Mouse (Mus musculus) heart, embryonic 15.5 days (tissue): Measurements from ENCODE around the gene Narfl. TPM values are rescaled to one million over a fixed set of nuclear protein-coding genes. Genes with fewer than 3 reads are reported as not detected.

Experiments
- ATAC-seq: fragments of 200-750 bp; cut with Nextera tagmentation; replicated peaks from 2 replicates; pipeline ENCODE4 v1.8.0; 2017; ENCODE audit warnings: low read depth, moderate TSS enrichment; ENCODE audit not compliant: insufficient number of reproducible peaks, insufficient read depth, low FRiP score
- H3K27ac ChIP-seq: fragments of 300-500 bp; sonication (generic); 2 replicates; pipeline ENCODE4 v1.5.1; 2015; ENCODE audit warnings: mild to moderate bottlenecking, inconsistent platforms
- H3K27me3 ChIP-seq: fragments of 300-500 bp; sonication (generic); 2 replicates; pipeline ENCODE4 v1.6.1; 2015; ENCODE audit warnings: inconsistent platforms
- H3K36me3 ChIP-seq: fragments of 300-500 bp; sonication (generic); 2 replicates; pipeline ENCODE4 v1.6.1; 2015; ENCODE audit warnings: mild to moderate bottlenecking, inconsistent platforms
- H3K4me1 ChIP-seq: fragments of 300-500 bp; sonication (generic); replicated peaks from 2 replicates; pipeline ENCODE4 v1.6.1; 2015; ENCODE audit warnings: inconsistent platforms
- H3K4me2 ChIP-seq: fragments of 300-500 bp; sonication (generic); 2 replicates; pipeline ENCODE4 v1.6.1; 2015; ENCODE audit warnings: inconsistent platforms, mild to moderate bottlenecking, moderate library complexity
- H3K4me3 ChIP-seq: fragments of 300-500 bp; sonication (generic); 2 replicates; pipeline ENCODE4 v1.5.1; 2015; ENCODE audit warnings: mild to moderate bottlenecking, inconsistent platforms
- H3K9ac ChIP-seq: fragments of 300-500 bp; sonication (generic); 2 replicates; pipeline ENCODE4 v1.6.1; 2015; ENCODE audit warnings: mild to moderate bottlenecking, inconsistent platforms
- H3K9me3 ChIP-seq: fragments of 300-500 bp; sonication (generic); replicated peaks from 2 replicates; pipeline ENCODE4 v1.6.1; 2016; ENCODE audit warnings: inconsistent platforms
- WGBS: fragments of 180-500 bp; shearing (Covaris S2); methylation state at CpG from one replicate; pipeline ENCODE4 v1.1.7; 2015; ENCODE audit warnings: mixed read lengths; 5-methylcytosine and 5-hydroxymethylcytosine counted together
- polyA plus RNA-seq: library from polyadenylated mRNA; unstranded; fragments of >200 nt; fragmentation: Nextera tagmentation; extraction: Ambion mirVana; gene quantifications from 2 replicates; pipeline ENCODE4 v1.2.1, GENCODE M21; 2015

Gene Narfl
- polyA plus RNA-seq, 1 experiment from 2014 or later: 31.5 TPM

DNA sequence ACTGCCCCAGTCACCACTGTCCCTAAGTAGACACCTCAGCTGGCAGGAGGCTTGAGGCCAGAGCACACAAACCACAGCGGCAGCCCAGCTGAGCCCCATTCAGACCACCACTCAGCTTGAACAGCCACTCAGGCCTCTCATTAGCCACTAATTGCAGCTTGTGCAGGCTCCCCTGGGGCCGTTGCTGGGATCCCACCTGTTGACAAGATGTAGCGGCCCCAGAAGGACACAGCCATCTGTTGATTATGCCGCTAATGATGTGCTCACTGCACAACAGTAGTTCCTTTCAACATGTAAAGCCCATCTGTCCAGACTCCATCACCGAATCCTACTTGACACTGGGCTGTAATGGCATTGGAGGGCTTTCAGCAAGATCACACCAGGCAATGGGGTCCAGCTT is 7.7 kb upstream of the Narfl start:
- Histone ChIP-seq H3K36me3 (no peaks in the 10 kb centered on the region), H3K4me1 (no peaks in the 10 kb centered on the region), H3K27ac (no peak overlapping the region), H3K9me3 (no peaks in the 10 kb centered on the region), H3K4me3 (no peak overlapping the region), H3K9ac (no peak overlapping the region), H3K4me2 (no peak overlapping the region), H3K27me3 (peaks cover 15% of the 10 kb centered on the region)
- no peak for ATAC-seq
- 65% methylated on average over 5 of the region's 5 CpGs for WGBS

DNA sequence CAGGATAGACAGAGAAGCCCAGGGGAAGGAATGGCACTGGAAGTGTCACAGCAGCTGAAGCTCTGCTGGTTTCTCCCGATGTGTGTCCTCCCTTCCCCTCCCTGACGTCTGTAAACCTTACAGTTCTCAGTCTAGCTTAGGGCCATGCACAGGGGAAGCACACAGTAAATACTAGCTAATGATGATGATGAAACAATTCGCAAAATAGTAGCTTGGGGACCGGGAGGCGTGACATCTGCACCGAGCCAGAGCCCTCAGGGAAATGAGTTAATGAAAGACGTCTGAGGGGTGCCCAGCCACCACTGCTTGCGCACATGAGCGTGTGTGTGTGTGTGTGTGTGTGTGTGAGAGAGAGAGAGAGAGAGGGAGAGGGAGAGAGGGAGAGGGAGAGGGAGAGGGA is 4.2 kb upstream of the Narfl start:
- no peaks in the 10 kb centered on the region for H3K36me3 ChIP-seq
- no peak overlapping the region for H3K4me3 ChIP-seq
- peaks cover 16% of the 10 kb centered on the region for H3K27me3 ChIP-seq
- no peaks in the 10 kb centered on the region for H3K9me3 ChIP-seq
- WGBS: 49% methylated on average over 9 of the region's 9 CpGs
- H3K9ac ChIP-seq: no peak overlapping the region
- no peak overlapping the region for H3K27ac ChIP-seq
- no peak for ATAC-seq
- peaks cover 6% of the 10 kb centered on the region for H3K4me1 ChIP-seq
- no peak overlapping the region for H3K4me2 ChIP-seq

DNA sequence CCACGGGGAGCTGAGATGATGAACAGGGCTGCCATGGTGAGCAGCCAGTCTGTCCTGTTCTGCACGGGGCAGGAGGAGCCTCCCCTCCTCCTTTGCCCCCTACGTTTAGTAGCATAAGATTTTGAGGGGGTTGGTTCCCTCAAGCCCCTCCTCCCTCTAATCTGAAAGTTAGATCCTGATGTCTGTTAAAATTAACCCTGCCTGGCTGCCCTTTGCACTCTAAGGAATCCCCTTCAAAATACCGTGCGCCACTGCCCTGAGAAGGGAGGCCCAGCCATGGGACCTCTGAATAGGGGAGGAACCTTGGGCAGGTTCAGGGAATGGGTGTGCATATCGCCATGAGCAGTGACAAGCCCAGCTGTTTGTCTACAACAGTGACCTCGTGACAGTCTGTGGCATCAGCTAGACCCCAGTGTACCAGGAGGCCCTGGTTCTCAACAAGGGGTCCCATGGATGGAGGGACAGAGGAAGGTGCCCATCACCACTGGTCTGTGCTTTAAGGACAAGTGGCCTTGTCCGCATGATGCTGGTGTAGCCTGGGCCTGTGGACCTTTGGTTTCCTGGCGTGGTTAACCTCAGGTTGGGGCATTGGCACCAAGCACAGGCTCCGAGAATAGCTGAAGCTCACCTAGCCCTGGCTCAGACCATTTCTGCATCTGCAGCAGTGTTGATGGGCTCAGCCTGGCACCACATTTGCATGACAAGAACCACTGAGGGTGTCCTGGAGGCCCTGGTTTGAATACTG is 1.9 kb downstream of the Narfl start:
- Histone ChIP-seq H3K4me1 (peaks cover 15% of the 10 kb centered on the region), H3K4me3 (no peak overlapping the region), H3K27me3 (0 out of 2 replicates have a peak, but pooled peaks cover 3% of the 10 kb centered on the region), H3K4me2 (no peak overlapping the region), H3K9me3 (no peaks in the 10 kb centered on the region), H3K36me3 (peaks cover 29% of the 10 kb centered on the region), H3K9ac (no peak overlapping the region), H3K27ac (no peak overlapping the region)
- no peak for ATAC-seq
- 77% methylated on average over 10 of the region's 10 CpGs for WGBS

DNA sequence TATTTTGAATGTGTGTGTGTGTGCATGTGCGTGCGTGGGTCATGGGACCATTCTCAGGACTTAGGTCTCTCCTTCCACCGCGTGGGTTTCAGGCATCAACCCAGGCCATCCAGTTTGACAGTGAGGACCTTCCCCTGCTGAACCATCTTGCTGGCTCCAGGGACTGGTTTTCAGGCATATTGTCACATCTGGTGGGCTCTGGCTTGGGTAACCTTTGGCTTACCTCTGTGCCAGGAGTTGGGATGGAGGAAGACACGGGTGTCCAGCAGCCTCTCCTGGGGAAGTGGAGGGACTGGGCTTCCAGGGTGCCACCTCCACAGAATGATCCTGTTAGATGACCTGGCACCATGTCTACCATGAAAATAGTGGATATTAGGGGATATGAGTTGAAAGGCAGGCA is 4.4 kb downstream of the Narfl start:
- H3K27me3 ChIP-seq: no peaks in the 10 kb centered on the region
- peaks cover 54% of the 10 kb centered on the region for H3K36me3 ChIP-seq
- no peak for ATAC-seq
- no peak overlapping the region for H3K4me3 ChIP-seq
- WGBS: 91% methylated on average over 5 of the region's 5 CpGs
- H3K9ac ChIP-seq: no peak overlapping the region
- no peaks in the 10 kb centered on the region for H3K9me3 ChIP-seq
- H3K4me2 ChIP-seq: no peak overlapping the region
- peaks cover 23% of the 10 kb centered on the region for H3K4me1 ChIP-seq
- no peak overlapping the region for H3K27ac ChIP-seq

DNA sequence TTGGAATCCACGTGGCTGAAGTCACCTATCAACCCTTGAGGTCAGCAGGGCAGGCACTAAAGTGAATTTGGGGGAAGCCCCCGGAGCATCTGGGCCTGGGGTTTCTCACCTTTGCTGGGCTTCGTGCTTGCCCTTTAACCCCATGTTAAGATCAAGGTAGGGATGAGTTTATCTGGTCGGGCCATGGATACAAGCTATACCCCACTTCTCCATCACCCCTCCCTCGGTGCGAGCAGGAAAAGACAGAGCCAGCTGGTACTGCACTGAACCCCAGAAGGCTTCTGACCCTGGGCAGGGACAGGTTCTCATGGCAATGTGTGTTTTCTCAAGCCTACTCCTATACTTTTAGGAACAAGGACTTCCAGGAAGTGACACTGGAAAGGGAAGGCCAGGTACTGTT is 7.8 kb downstream of the Narfl start:
- no peaks in the 10 kb centered on the region for H3K27me3 ChIP-seq
- WGBS: 80% methylated on average over 6 of the region's 6 CpGs
- no peak overlapping the region for H3K9ac ChIP-seq
- peaks cover 54% of the 10 kb centered on the region for H3K36me3 ChIP-seq
- no peak overlapping the region for H3K4me3 ChIP-seq
- ATAC-seq: no peak
- no peaks in the 10 kb centered on the region for H3K9me3 ChIP-seq
- H3K27ac ChIP-seq: no peak overlapping the region
- H3K4me1 ChIP-seq: peaks cover 33% of the 10 kb centered on the region
- H3K4me2 ChIP-seq: no peak overlapping the region

DNA sequence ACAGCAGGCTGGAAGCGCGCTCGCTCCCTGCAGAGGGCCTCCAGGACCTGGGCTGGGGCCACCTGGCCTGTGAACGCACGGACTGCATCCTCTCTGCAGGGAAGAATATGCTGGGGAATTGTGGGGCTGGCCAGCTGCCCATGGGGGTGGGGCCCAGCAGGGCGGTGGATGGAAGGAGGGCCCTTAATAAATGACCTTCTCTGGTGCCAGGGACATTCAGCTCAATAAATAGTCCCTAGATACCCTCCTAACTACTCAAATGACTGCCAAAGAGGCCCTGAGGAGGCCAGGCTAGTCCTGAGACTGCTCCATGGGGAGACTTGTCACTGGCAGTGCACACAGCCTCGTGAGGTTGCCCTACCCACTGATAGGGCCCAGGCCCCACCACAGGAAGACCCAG is 9.5 kb downstream of the Narfl start:
- no peak for ATAC-seq
- Histone ChIP-seq H3K9ac (0 out of 2 replicates have a peak overlapping the region, but pooled peaks have one; percentile 10), H3K4me2 (no peak overlapping the region), H3K27ac (peak overlapping the region; percentile 71), H3K4me3 (no peak overlapping the region), H3K9me3 (no peaks in the 10 kb centered on the region), H3K36me3 (peaks cover 56% of the 10 kb centered on the region), H3K4me1 (peaks cover 33% of the 10 kb centered on the region), H3K27me3 (no peaks in the 10 kb centered on the region)
- WGBS: 53% methylated on average over 7 of the region's 7 CpGs

DNA sequence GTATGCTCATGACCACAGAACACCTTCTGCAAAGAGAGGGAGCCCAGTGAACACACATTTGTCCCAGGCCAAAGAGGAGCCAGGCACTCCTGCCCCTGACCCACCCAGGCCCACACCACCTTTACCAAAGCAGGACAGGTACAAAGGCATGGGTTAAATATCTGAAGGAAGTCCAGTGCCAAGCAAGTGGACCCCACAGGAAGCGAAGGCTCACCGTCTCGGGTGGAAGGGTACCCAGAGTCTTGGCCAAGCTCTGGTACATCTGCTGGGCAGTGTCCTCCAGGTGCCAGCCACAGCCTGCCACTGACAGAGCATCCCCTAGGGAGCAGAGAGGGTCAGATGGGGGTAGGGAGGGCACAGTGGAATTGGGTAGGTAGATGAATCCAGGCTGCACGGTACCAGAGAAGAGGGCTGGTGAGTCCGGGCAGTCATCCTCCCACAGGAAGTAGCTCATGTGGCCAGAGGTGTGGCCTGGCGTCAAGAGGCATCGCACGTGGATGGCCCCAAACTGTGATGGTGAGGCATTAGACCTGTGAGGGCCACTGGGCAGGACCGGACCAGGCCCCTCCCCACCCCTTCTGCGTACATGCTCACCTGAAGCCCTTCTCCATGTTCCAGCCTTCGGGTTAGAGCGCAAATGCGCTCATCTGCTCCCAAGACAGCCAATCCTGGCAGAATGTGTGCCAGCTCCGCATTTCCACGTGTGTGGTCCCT is 10.4 kb downstream of the Narfl start:
- Histone ChIP-seq H3K4me1 (peaks cover 33% of the 10 kb centered on the region), H3K27ac (no peak overlapping the region; the same call in 1 of the 2 replicates), H3K4me2 (peak overlapping the region; percentile 78), H3K27me3 (no peaks in the 10 kb centered on the region), H3K4me3 (peak overlapping the region; percentile 82), H3K36me3 (peaks cover 60% of the 10 kb centered on the region), H3K9ac (peak overlapping the region; percentile 73; the same call in 1 of the 2 replicates), H3K9me3 (no peaks in the 10 kb centered on the region)
- ATAC-seq: no peak
- WGBS: 80% methylated on average over 15 of the region's 15 CpGs

DNA sequence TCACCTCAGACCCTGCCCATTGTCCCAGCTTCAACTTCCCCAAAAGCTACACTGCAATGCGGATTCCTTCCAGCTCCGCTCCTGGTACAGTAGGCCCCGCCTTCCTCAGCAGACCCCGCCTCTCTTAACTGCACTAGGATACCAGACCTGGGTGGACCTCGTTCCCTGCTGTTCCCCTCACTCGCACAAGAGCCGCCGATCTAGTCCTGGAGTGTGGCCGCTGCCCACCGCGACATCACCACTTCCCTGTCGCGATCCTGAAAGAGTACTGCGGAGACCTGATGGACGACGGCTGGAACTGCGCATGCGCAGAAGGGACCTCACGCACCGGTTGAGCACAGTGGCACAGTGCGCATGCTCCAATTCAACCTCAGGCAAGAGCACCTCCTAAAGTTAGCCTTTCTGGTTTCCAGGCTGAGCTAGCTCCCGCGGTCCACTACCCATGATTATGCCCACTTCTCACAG is 11.7 kb downstream of the Narfl start, which contains the start of gene Haghl:
Haghl (minus strand) TSS at position 393 of the 465 bp plus-strand sequence.
- peaks cover 34% of the 10 kb centered on the region for H3K4me1 ChIP-seq

DNA sequence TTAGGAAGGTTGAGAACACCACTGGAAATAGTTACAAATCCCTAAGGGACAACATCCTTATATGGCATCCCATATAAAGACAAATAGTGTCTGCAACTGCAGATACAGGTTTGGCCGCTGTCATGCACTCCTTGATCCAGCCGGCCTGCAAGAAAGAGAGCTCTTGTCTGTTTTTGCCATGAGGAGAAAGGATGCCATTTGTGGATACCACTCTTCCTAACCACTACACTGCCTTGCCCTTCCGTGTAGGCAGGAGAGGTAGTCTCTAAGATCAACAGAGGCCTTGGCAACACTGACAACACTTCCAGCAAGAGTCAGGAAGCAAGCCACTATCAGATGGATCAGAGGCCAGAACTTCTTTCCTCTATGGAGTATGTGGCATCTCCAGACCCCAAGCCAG is 12.7 kb downstream of the Narfl start, which contains the start of gene Ccdc78:
Ccdc78 (plus strand) TSS at position 301 of the 400 bp plus-strand sequence.
- no peak for ATAC-seq

More for the DNA sequence above, 11.7 kb downstream of the Narfl start, which contains the start of gene Haghl:
- H3K4me2 ChIP-seq: peak within 1 kb of the TSS; percentile 78
- H3K27me3 ChIP-seq: no peaks in the 10 kb centered on the region
- peak; percentile 84 for ATAC-seq
- peaks cover 55% of the 10 kb centered on the region for H3K36me3 ChIP-seq
- H3K9ac ChIP-seq: peak within 1 kb of the TSS; percentile 73
- H3K27ac ChIP-seq: peak within 1 kb of the TSS; percentile 93
- H3K9me3 ChIP-seq: no peaks in the 10 kb centered on the region
- under 1% methylated on average over 23 of the region's 23 CpGs for WGBS
- peak within 1 kb of the TSS; percentile 82 for H3K4me3 ChIP-seq

DNA sequence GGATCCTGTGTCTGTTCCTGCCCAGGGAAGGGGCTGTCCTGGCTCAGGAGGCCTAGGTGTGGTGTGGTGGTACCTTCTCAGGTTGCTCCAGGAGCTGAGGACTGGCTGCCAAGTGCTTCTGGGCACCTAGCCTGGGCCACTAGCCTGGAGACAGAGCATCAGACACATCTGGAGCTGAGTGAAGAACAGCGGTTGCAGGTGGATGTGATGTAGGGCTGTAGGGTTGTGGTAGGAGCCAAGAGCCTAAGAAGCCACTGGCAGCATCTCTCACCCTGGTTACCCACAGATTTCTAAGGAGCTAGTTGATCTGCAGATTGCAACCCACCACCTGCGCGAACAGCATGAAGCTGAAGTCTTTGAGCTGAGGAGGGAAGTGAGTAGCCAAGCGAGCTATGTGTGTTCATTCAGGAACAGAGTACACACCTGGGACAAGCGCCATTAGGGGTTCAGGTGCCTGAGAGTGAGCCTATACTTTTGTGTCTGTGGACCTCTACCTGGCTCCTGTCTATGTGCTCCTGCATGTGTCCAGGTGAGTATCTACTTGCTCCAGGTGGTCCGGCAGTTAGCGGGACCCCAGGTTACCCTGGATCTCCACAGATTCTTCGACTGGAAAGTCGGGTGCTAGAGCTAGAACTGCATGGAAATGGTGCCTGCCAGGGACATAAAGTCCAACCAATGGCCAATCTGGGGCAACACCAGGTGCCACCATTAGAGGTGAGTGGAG is 13.4 kb downstream of the Narfl start:
- Histone ChIP-seq H3K9ac (no peak overlapping the region), H3K4me2 (no peak overlapping the region), H3K4me1 (peaks cover 47% of the 10 kb centered on the region), H3K9me3 (no peaks in the 10 kb centered on the region), H3K4me3 (no peak overlapping the region), H3K27me3 (no peaks in the 10 kb centered on the region), H3K36me3 (peaks cover 42% of the 10 kb centered on the region), H3K27ac (no peak overlapping the region)
- ATAC-seq: no peak
- 87% methylated on average over 9 of the region's 9 CpGs for WGBS

More for the DNA sequence above, 12.7 kb downstream of the Narfl start, which contains the start of gene Ccdc78:
- peak within 1 kb of the TSS; percentile 93 for H3K27ac ChIP-seq
- H3K4me2 ChIP-seq: peak within 1 kb of the TSS; percentile 78
- peaks cover 43% of the 10 kb centered on the region for H3K4me1 ChIP-seq
- peaks cover 48% of the 10 kb centered on the region for H3K36me3 ChIP-seq
- no peaks in the 10 kb centered on the region for H3K9me3 ChIP-seq
- H3K27me3 ChIP-seq: no peaks in the 10 kb centered on the region
- peak within 1 kb of the TSS; percentile 73 for H3K9ac ChIP-seq
- 71% methylated on average over 3 of the region's 3 CpGs for WGBS
- H3K4me3 ChIP-seq: peak within 1 kb of the TSS; percentile 82
